In the genomic region with DNA sequence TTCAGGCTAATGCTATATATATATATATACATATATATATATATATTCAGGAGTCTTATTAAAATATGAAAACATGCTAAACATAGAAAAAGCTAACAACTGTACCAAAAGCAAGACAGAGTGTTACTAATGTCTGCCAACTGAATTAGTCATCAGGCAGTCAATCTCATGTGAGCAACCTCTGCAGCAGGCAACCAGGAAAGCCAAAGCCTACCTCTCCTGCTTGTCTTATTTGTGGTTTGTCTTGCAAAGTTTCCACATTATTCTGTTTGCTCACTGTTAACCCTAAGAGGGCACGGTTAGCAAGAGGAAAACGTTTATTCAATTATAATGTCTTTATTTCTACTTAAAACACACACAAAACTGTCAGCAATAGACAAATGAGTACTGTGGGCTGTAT, we compare ENCODE assay signal across 9 mouse cellular contexts.
"Had no signal": no experiment of that assay in that cellular context is flagged by ENCODE, and none has a peak within 500 bp of the region (broad histone marks: within the 10 kb centered on the region; RNA-seq: fewer than 3 reads in every experiment).

No protein-coding gene starts in this region.

- DNase-seq: kidney, postnatal 25 days; right cerebral cortex, postnatal 25 days; thymus, adult 18-20 months; thymus, postnatal 36 days had no signal

- H3K4me3 ChIP-seq: left cerebral cortex, adult 2 months; limb, embryonic 10.5 days; liver, embryonic 15.5 days; midbrain, embryonic 12.5 days had no signal

- H3K27ac ChIP-seq: left cerebral cortex, adult 2 months; limb, embryonic 10.5 days; liver, embryonic 15.5 days; midbrain, embryonic 12.5 days; stomach, postnatal 0 days had no signal
